Mouse (Mus musculus) bone marrow, adult 2 months (tissue): ENCODE measurements around the gene Ubb. TPM values are rescaled to one million over a fixed set of nuclear protein-coding genes. Genes with fewer than 3 reads are reported as not detected.
A peak's percentile ranks its signal among the peaks of the same experiment; 100 is the strongest.

Experiments
- H3K27ac ChIP-seq: fragments of 200-500 bp; 2 replicates; pipeline ENCODE4 v1.5.1; 2012; ENCODE audit warnings: low read depth, mild to moderate bottlenecking, control low read depth, inconsistent platforms, low read length; ENCODE audit not compliant: control insufficient read depth, poor library complexity, insufficient read depth
- H3K4me1 ChIP-seq: fragments of 200-500 bp; 2 replicates; pipeline ENCODE4 v1.6.1; 2011; ENCODE audit warnings: low read length; ENCODE audit not compliant: control insufficient read depth, insufficient read depth
- H3K4me3 ChIP-seq: fragments of 200-500 bp; replicated peaks from 2 replicates; pipeline ENCODE3; 2011; ENCODE audit warnings: mild to moderate bottlenecking, low read depth, low read length, control low read depth; ENCODE audit not compliant: control insufficient read depth
- CTCF ChIP-seq: fragments of 200-500 bp; IDR thresholded peaks from 2 replicates; pipeline ENCODE4 v1.5.1; 2011; ENCODE audit warnings: low read length, control low read depth; ENCODE audit not compliant: control insufficient read depth, insufficient read depth
- POLR2A ChIP-seq: fragments of 200-500 bp; IDR thresholded peaks from 2 replicates; pipeline ENCODE4 v1.6.1; 2011; ENCODE audit warnings: low read depth, mild to moderate bottlenecking, control low read depth, low read length, borderline replicate concordance; ENCODE audit not compliant: control insufficient read depth
- WGBS: fragments of 180-500 bp; shearing (Covaris S2); methylation state at CpG from one replicate; pipeline ENCODE4 v1.1.7; 2018; 5-methylcytosine and 5-hydroxymethylcytosine counted together
- polyA plus RNA-seq: library from polyadenylated mRNA; stranded (reverse); fragments of >200 nt; gene quantifications from 2 replicates; pipeline ENCODE4 v1.2.4, GENCODE M21; 2011; ENCODE audit warnings: low replicate concordance; ENCODE audit not compliant: missing spikeins, insufficient read depth, insufficient read length

The Ubb gene
- polyA plus RNA-seq, 1 experiment = 467 TPM

DNA sequence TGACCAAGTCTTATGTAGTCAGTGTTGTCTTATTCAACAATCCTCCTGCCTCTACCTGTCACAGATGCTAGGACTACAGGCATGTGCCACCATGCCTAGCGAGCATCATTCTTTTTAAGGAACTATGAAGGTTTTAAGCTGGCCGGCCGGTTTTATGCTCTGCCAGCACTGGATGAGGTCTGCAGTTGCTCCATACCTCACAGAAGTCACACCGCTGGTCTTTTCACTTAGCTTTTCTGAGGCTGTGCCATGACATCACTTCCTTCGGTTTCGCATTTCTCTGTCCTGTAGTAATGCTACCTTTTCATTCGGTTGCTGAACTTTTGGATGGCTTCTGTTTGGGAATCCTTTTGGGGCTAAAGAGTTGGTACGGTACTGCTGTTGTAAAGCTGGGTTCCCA lies 9.4 kb upstream of the Ubb start:
- TF ChIP-seq CTCF (no peak), POLR2A (no peak)
- Histone ChIP-seq H3K4me1 (peaks cover 4% of the 10 kb centered on the region; the same call in 1 of the 2 replicates), H3K27ac (no peak overlapping the region), H3K4me3 (no peak overlapping the region)
- WGBS = 55% methylated on average over 8 of the region's 8 CpGs

DNA sequence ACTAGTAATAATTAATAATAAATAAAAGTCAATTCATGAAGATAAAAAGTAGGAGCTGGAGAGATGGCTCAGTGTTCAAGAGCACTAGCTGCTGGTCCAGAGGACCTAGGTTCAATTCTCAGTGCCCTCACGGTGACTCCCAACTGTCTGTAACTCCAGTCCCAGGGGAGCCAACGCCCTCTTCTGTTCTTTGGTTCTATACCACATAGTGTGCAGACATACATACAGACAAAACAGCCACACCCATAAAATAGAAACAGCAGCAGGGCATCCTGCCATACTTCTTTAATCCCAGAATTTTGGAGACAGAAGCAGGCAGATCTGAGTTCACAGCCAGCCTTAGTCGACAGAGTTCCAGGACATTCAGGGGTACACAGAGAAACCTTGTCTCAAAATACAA lies 7.0 kb upstream of the Ubb start:
- TF ChIP-seq POLR2A (no peak), CTCF (no peak)
- Histone ChIP-seq H3K4me1 (peaks cover 2% of the 10 kb centered on the region; the same call in 1 of the 2 replicates), H3K27ac (no peak overlapping the region), H3K4me3 (no peak overlapping the region)
- WGBS = 79% methylated on average over 3 of the region's 3 CpGs

DNA sequence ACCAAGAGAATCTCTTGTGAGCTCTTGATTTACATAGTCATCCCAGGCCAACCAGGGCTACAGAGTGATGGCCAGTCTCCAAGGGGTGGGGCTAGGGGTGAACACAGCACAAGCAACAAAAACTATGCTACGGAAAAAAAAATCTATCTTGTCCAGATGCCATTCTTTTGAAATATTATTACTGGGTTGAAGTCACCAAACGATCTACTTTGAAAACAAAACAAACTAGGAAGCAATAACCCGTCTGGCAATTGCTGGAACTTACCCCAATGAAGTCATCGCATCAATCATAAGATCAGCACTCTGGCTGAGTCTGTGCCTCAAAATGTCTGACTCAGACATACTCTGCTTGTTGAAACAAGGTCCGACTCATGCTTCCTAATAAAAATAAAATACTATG lies 1.2 kb upstream of the Ubb start:
- 2% methylated on average over 5 of the region's 5 CpGs for WGBS

DNA sequence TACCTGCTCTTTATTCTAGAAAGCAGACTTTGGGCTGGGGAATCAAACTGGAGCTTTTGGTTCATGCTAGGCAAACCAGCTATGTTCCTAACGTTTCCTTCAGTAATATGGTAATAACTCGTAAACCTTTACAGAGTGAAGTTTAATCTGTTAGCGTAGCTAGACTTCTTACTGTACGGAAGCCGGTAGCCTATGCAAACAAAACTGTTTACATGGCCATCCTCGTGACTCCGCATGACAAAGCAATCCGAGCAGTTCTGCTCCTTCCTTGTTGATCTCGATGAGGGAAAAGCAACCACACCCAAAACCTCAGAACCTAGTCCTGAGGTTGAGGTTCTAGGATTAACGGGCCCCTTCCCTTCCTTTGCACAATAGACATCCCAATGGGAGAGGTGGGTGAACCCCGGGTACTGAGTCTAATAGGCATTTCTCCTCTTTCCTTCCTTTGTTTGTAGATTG lies 715 bp upstream of the Ubb start:
- Histone ChIP-seq H3K4me1 (no peaks in the 10 kb centered on the region), H3K4me3 (peak overlapping the region; percentile 88), H3K27ac (peak overlapping the region; percentile 98)
- TF ChIP-seq POLR2A (no peak), CTCF (no peak)
- under 1% methylated on average over 11 of the region's 11 CpGs for WGBS

More for the DNA sequence above, 1.2 kb upstream of the Ubb start:
- no peak for TF ChIP-seq POLR2A
- TF ChIP-seq CTCF = no peak
- peak overlapping the region; percentile 17; the same call in 1 of the 2 replicates for H3K27ac ChIP-seq
- H3K4me1 ChIP-seq = no peaks in the 10 kb centered on the region
- H3K4me3 ChIP-seq = peak overlapping the region; percentile 24

DNA sequence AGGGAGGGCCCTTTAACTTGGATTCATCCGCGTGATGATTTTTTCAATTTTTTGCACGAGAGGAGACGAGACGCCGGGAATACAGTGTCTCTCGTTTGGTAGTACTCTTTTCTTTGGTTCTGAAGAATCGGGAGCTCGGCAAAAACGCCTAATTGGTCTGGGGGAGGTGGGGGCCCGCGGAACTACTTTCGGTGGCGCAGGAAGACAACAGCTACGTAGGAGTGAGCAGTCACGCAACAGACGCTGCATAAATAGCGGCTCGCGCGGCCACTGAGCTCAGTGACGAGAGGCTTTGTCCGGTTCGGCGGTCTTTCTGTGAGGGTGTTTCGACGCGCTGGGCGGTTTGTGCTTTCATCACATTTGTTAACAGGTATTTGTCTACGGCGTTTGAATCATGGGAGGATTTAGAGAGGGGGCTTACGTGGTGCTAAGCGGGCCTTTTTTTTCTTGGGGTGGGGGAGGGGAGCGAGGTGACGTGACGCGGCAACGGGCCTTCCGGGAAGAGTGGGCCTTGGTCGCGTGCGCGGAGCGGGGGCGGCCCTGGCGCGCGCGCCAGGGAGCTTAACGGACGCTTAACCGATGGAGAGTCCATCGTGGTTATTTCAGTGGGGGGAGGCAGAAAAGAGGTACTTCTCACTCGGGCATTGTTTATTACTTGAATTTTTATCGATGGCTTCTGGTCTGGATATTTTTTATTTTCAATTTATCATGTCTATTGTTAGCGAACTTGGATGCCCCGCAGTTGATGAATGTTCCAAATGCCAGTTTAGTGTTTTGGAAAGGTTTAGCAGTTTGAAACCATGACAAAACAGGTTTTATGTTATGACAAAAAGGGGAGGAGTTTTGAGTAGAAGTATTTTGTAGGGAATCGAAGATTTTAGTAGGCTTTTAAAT lies 502 bp downstream of the Ubb start:
- Histone ChIP-seq H3K4me1 (no peaks in the 10 kb centered on the region), H3K27ac (peak overlapping the region; percentile 57), H3K4me3 (peak overlapping the region; percentile 58)
- TF ChIP-seq CTCF (no peak), POLR2A (peak; percentile 99)
- under 1% methylated on average over 58 of the region's 58 CpGs for WGBS

DNA sequence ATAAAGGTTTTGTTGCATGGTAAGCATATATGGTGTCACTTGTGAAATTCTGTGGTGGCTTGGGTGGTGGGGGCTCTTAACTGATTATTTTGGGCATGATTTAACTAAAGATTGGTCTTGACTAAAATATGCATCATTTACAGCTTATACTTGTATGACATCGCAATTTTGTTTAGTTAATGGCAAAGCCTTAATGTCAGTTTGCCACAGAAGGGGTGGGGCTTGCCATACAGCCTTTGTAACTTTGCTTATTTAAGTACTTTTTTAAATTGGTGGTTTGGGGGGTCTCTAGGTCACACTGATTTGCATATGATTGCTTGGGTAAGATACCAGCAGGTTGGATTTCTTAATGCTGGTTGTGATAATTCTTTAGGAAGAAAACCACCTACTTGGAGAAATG lies 2.2 kb downstream of the Ubb start:
- TF ChIP-seq CTCF = no peak
- TF ChIP-seq POLR2A = no peak
- peak overlapping the region; percentile 60 for H3K4me3 ChIP-seq
- H3K27ac ChIP-seq = no peak overlapping the region
- 0% methylated on average over 1 of the region's 1 CpGs for WGBS
- H3K4me1 ChIP-seq = no peaks in the 10 kb centered on the region

DNA sequence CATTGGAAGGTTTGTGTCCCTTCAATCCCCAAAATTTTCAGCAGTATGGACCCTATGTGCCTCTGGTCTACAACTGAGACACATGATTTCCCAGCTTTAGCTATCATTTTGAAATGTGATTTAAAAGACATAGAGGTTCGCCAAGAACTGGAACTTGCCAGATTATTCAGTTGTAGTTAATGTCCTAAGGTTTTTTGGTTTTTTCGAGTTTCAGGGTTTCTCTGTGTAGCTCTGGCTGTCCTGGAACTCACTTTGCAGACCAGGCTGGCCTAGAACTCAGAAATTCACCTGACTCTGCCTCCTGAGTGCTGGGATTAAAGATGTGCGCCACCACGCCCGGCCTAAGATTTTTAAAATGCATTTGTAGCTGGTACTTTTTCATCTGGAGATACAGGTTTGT lies 2.7 kb downstream of the Ubb start:
- WGBS = 51% methylated on average over 5 of the region's 5 CpGs
- H3K4me1 ChIP-seq = no peaks in the 10 kb centered on the region
- H3K4me3 ChIP-seq = no peak overlapping the region
- TF ChIP-seq CTCF (no peak), POLR2A (no peak)
- no peak overlapping the region for H3K27ac ChIP-seq

DNA sequence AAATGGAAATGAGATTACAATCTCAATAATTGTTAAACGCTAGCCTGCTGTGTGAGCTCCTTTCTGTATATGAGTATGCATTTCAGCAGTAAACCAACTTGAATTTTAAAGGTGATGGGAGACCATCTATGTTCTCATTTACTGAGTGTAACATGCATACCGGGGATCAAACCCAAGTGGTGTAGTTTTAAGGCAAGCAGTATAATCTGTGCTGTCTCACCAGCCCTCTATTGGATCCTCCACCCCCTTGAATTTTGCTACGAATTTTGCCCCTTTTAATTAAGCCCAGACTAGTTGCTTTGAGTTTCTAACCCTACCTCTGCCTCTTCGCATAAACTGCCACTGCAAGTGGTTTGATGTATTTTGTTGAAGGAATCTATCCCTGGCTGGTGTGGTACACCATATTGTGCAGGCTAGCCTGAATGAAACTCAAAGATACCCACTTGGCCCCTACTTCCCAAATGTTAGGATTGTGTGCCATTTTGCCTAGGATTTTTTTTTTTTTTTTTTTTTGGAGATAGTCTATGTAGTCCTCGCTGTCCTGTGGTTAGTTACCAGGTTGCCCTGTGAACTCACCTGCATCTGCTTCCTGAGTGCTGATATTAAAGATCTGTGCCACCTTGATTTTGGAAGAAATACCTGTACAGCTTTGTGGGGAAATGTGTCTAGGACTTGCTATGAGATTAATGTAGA lies 3.3 kb downstream of the Ubb start:
- TF ChIP-seq POLR2A = no peak
- no peak for TF ChIP-seq CTCF
- Histone ChIP-seq H3K27ac (no peak overlapping the region), H3K4me1 (no peaks in the 10 kb centered on the region), H3K4me3 (no peak overlapping the region)
- 51% methylated on average over 5 of the region's 5 CpGs for WGBS
